Mouse (Mus musculus): ENCODE measurements at regions not wholly inside any gene's neighbourhood (a gene's known extent, or its start where the extent isn't known, plus 50 kb on each side); places are given as distances from the start of the nearest gene placed in this dataset.

DNA sequence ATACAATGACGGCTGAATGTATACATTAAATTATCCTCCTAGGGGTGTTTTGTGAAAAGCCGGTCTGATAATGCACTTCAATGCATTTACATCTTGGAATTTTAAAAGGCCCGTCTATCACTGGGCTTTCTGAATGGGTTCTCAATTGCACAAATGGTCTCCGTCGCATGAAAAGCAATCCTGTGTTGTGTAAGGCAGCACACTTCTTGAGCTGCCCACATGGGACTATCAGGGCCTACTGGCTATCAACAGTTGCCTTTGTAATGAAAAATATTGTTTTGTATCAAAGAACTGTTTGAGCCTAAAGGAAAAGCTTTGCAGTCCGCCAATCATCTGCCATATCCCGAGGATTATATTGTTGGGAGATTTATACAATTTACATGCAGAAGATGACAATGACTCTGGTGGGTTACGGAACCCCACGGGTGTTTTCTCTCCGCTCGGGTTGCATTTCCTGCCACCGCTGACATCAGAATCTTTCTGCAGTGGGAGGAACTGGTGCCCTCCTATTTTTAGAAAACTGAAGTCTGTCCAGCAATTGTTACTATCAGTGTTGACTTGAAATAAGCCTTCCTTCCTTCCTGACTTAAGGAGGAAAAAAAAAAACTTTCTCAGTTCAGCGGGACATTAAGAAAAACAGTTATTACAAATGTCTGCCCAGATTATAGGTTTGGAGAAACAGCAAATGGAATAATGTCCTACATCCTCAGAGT is 118.7 kb downstream of the Tmem26 start:
- no peaks in the 10 kb centered on the region for H3K27me3 ChIP-seq
- H3K4me1 ChIP-seq (replicated peaks) = peaks cover 9% of the 10 kb centered on the region
- H3K27ac ChIP-seq (replicated peaks) = no peak overlapping the region
- no peak overlapping the region for H3K4me2 ChIP-seq
- no peaks in the 10 kb centered on the region for H3K36me3 ChIP-seq
- H3K9ac ChIP-seq = no peak overlapping the region
- 46% methylated on average over 13 of the region's 13 CpGs for WGBS
- no peak overlapping the region for H3K4me3 ChIP-seq
- no peak for ATAC-seq (ENCODE audit: low read depth)
- no peaks in the 10 kb centered on the region; the same call in 1 of the 2 replicates for H3K9me3 ChIP-seq

- peaks cover 9% of the 10 kb centered on the region for H3K4me1 ChIP-seq (replicated peaks)
- H3K27me3 ChIP-seq = no peaks in the 10 kb centered on the region
- no peak for ATAC-seq (ENCODE audit: low read depth)
- H3K36me3 ChIP-seq = no peaks in the 10 kb centered on the region
- H3K4me2 ChIP-seq = no peak overlapping the region
- WGBS = 80% methylated on average over 4 of the region's 4 CpGs
- H3K9ac ChIP-seq = no peak overlapping the region
- H3K27ac ChIP-seq (replicated peaks) = no peak overlapping the region
- H3K9me3 ChIP-seq = no peaks in the 10 kb centered on the region
- H3K4me3 ChIP-seq = no peak overlapping the region
Measured at GRCm38 (mm10) chr10:68844066-68844465, 120.6 kb downstream of the Tmem26 start.

- H3K9ac ChIP-seq = no peak overlapping the region
- H3K27ac ChIP-seq (replicated peaks) = no peak overlapping the region
- WGBS = 88% methylated on average over 8 of the region's 8 CpGs
- H3K9me3 ChIP-seq = no peaks in the 10 kb centered on the region
- H3K27me3 ChIP-seq = no peaks in the 10 kb centered on the region
- H3K36me3 ChIP-seq = no peaks in the 10 kb centered on the region
- H3K4me2 ChIP-seq = no peak overlapping the region
- H3K4me3 ChIP-seq = no peak overlapping the region
- no peak for ATAC-seq (ENCODE audit: low read depth)
- H3K4me1 ChIP-seq (replicated peaks) = peaks cover 9% of the 10 kb centered on the region
Measured at GRCm38 (mm10) chr10:68844596-68844995, 121.2 kb downstream of the Tmem26 start.

DNA sequence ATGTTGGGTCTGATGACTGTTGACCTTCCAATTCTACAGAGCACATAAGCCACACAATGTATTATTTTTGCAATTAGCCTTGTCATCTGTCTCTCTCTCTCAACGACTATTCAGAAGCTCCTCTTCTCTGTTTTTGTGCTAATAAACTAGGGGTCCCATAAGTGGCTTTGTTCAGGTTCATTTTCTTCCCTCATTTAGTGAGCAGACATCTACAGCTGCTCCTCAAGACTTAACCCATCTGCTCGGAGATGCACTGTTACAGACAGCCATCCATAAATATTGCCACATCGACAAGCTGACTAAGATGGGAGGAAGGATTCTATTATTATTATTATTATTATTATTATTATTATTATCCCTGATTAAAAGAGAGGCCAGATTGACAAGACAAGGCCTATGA is 127.7 kb downstream of the Tmem26 start:
- 57% methylated on average over 3 of the region's 3 CpGs for WGBS
- Histone ChIP-seq H3K36me3 (no peaks in the 10 kb centered on the region), H3K4me1 (replicated peaks) (no peaks in the 10 kb centered on the region), H3K9me3 (no peaks in the 10 kb centered on the region), H3K9ac (no peak overlapping the region), H3K27ac (replicated peaks) (no peak overlapping the region), H3K27me3 (no peaks in the 10 kb centered on the region), H3K4me2 (no peak overlapping the region), H3K4me3 (no peak overlapping the region)
- no peak for ATAC-seq (ENCODE audit: low read depth)

GRCm38 (mm10) chr10:68855934-68856891 is 132.8 kb downstream of the Tmem26 start:
- no peaks in the 10 kb centered on the region for H3K9me3 ChIP-seq
- no peak for ATAC-seq (ENCODE audit: low read depth)
- H3K4me1 ChIP-seq (replicated peaks) = no peaks in the 10 kb centered on the region
- no peak overlapping the region for H3K27ac ChIP-seq (replicated peaks)
- no peak overlapping the region for H3K4me3 ChIP-seq
- no peaks in the 10 kb centered on the region for H3K36me3 ChIP-seq
- WGBS = 76% methylated on average over 13 of the region's 13 CpGs
- no peaks in the 10 kb centered on the region for H3K27me3 ChIP-seq
- H3K4me2 ChIP-seq = no peak overlapping the region
- H3K9ac ChIP-seq = no peak overlapping the region

GRCm38 (mm10) chr10:68864606-68865378 is 141.3 kb downstream of the Tmem26 start:
- no peak overlapping the region for H3K27ac ChIP-seq (replicated peaks)
- WGBS = 51% methylated on average over 8 of the region's 8 CpGs
- ATAC-seq (ENCODE audit: low read depth) = no peak
- H3K4me1 ChIP-seq (replicated peaks) = peaks cover 5% of the 10 kb centered on the region; the same call in 1 of the 2 replicates
- no peaks in the 10 kb centered on the region for H3K36me3 ChIP-seq
- no peaks in the 10 kb centered on the region for H3K27me3 ChIP-seq
- no peaks in the 10 kb centered on the region for H3K9me3 ChIP-seq
- H3K4me2 ChIP-seq = no peak overlapping the region
- H3K9ac ChIP-seq = no peak overlapping the region
- H3K4me3 ChIP-seq = no peak overlapping the region

DNA sequence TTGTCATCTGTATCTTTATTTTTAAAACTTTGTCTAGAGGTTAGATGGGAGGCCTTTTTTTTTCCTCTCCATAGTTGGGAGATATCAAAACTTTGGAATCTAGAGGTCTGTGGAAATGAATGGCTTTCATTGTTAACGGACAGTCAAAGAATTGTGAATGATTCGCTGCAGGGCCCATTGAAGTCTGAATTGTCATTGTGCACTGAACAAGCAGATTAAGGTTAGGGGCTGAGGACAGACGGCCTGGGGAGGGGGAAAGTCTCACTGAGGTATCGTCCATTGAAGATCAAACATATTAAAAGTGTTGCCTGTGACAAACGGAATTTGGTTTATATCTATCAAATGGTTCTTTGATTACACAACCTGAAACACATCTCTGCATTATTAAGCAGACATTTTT is 142.3 kb downstream of the Tmem26 start:
- no peak for ATAC-seq (ENCODE audit: low read depth)
- no peak overlapping the region for H3K4me2 ChIP-seq
- 18% methylated on average over 5 of the region's 5 CpGs for WGBS

GRCm38 (mm10) chr10:68867361-68867760 is 143.9 kb downstream of the Tmem26 start:
- Histone ChIP-seq H3K27ac (replicated peaks) (no peak overlapping the region), H3K4me2 (no peak overlapping the region), H3K4me1 (replicated peaks) (peaks cover 5% of the 10 kb centered on the region; the same call in 1 of the 2 replicates), H3K36me3 (no peaks in the 10 kb centered on the region), H3K9me3 (no peaks in the 10 kb centered on the region), H3K27me3 (no peaks in the 10 kb centered on the region), H3K9ac (no peak overlapping the region), H3K4me3 (no peak overlapping the region)
- WGBS = 92% methylated on average over 1 of the region's 1 CpGs
- no peak for ATAC-seq (ENCODE audit: low read depth)

More for the DNA sequence above, 142.3 kb downstream of the Tmem26 start:
- H3K4me1 ChIP-seq (replicated peaks) = peaks cover 5% of the 10 kb centered on the region; the same call in 1 of the 2 replicates
- H3K36me3 ChIP-seq = no peaks in the 10 kb centered on the region
- no peak overlapping the region for H3K4me3 ChIP-seq
- H3K9me3 ChIP-seq = no peaks in the 10 kb centered on the region
- H3K9ac ChIP-seq = no peak overlapping the region
- no peaks in the 10 kb centered on the region for H3K27me3 ChIP-seq
- H3K27ac ChIP-seq (replicated peaks) = no peak overlapping the region

- Histone ChIP-seq H3K27me3 (no peaks in the 10 kb centered on the region), H3K36me3 (no peaks in the 10 kb centered on the region), H3K9ac (no peak overlapping the region), H3K4me1 (replicated peaks) (no peaks in the 10 kb centered on the region), H3K4me2 (no peak overlapping the region), H3K27ac (replicated peaks) (no peak overlapping the region), H3K4me3 (no peak overlapping the region), H3K9me3 (no peaks in the 10 kb centered on the region)
- WGBS = 90% methylated on average over 4 of the region's 4 CpGs
- no peak for ATAC-seq (ENCODE audit: low read depth)
Measured at GRCm38 (mm10) chr10:68872102-68872501, 148.7 kb downstream of the Tmem26 start.

DNA sequence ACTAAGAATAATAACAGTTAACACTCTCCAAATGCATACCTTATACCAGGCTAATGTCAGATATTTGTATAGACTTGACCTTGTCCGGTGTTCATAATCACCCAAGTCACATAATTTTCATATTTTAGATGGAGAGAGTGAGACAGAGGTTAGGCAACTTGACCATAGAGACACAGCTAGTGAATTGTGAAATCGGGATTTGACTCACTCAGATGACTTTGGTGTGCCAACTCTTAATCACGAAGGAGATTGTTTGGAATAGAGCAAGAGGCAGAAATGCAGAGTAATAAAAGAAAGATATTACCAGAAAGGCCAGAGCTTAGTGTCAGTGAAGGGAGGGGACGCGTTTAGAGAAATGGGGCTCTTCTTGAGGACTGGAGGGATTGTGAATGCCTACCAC is 152.2 kb downstream of the Tmem26 start:
- H3K4me2 ChIP-seq = no peak overlapping the region
- no peak overlapping the region for H3K27ac ChIP-seq (replicated peaks)
- H3K9ac ChIP-seq = no peak overlapping the region
- no peaks in the 10 kb centered on the region for H3K27me3 ChIP-seq
- no peaks in the 10 kb centered on the region for H3K36me3 ChIP-seq
- WGBS = 90% methylated on average over 5 of the region's 5 CpGs
- no peaks in the 10 kb centered on the region for H3K4me1 ChIP-seq (replicated peaks)
- no peaks in the 10 kb centered on the region for H3K9me3 ChIP-seq
- ATAC-seq (ENCODE audit: low read depth) = no peak
- no peak overlapping the region for H3K4me3 ChIP-seq

DNA sequence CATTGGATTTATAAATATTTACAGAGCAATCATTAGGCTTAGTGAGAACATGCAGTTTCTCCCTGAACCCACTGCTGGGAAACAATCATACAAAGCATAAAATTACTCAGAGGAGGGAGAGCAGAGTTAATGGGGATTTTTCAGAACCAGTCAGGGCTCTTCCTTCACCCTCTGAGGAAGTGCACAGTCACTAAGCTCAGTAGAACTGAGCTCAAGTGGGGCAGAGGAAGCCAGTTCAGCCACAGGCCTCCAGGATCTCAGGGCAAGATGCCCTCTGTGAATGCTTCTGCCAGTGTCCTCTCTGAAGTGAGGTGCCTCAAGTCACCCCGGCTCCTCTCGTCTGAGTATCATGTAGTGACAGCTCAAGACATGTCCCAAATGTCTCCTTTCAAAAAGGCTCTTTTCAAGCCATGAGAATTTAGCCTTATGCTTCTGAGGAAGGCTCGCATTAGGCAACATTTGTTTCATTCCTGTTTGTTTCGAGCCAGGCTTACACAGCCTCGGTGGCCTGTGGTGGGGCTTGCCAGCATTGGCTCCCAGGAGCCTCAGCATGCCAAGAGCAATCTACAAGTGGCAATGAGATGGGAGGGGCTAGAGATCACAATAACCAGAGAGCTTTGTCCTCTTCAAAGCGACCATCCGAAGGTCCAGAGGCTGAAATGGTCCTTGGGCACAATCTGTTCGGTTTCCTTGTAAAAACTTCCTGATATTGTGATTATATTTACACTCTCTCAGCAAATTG is 169.8 kb downstream of the Tmem26 start:
- WGBS = 78% methylated on average over 8 of the region's 8 CpGs
- Histone ChIP-seq H3K9ac (no peak overlapping the region), H3K9me3 (no peaks in the 10 kb centered on the region), H3K36me3 (no peaks in the 10 kb centered on the region), H3K27ac (replicated peaks) (no peak overlapping the region), H3K4me2 (no peak overlapping the region), H3K27me3 (no peaks in the 10 kb centered on the region), H3K4me3 (no peak overlapping the region), H3K4me1 (replicated peaks) (no peaks in the 10 kb centered on the region)
- no peak for ATAC-seq (ENCODE audit: low read depth)
